Mouse (Mus musculus) neural tube, embryonic 13.5 days (tissue): ENCODE measurements around the gene Nfx1. TPM values are rescaled to one million over a fixed set of nuclear protein-coding genes. Genes with fewer than 3 reads are reported as not detected.
"Not testable (repeated sequence)": the region's sequence is repeated elsewhere in the genome, so short reads cannot be mapped to it uniquely, and the experiment has no call there.

ENCODE experiments used
- ATAC-seq: fragments of 200-750 bp; cut with Nextera tagmentation; 2 replicates; pipeline ENCODE4 v1.8.0; 2017; ENCODE audit warnings: low read depth, mild to moderate bottlenecking, moderate TSS enrichment, moderate library complexity
- H3K27ac ChIP-seq: fragments of 300-500 bp; sonication (generic); replicated peaks from 2 replicates; pipeline ENCODE4 v1.5.1; 2015; ENCODE audit warnings: moderate library complexity, mild to moderate bottlenecking, inconsistent platforms
- H3K27me3 ChIP-seq: fragments of 300-500 bp; sonication (generic); 2 replicates; pipeline ENCODE4 v1.6.1; 2015; ENCODE audit warnings: mild to moderate bottlenecking, inconsistent platforms
- H3K36me3 ChIP-seq: fragments of 300-500 bp; sonication (generic); 2 replicates; pipeline ENCODE4 v1.6.1; 2015; ENCODE audit warnings: mild to moderate bottlenecking, inconsistent platforms
- H3K4me1 ChIP-seq: fragments of 300-500 bp; sonication (generic); replicated peaks from 2 replicates; pipeline ENCODE4 v1.6.1; 2015; ENCODE audit warnings: inconsistent platforms
- H3K4me2 ChIP-seq: fragments of 300-500 bp; sonication (generic); 2 replicates; pipeline ENCODE4 v1.6.1; 2015; ENCODE audit warnings: inconsistent platforms, mild to moderate bottlenecking, moderate library complexity
- H3K4me3 ChIP-seq: fragments of 300-500 bp; sonication (generic); 2 replicates; pipeline ENCODE4 v1.5.1; 2015; ENCODE audit warnings: mild to moderate bottlenecking, inconsistent platforms
- H3K9ac ChIP-seq: fragments of 300-500 bp; sonication (generic); 2 replicates; pipeline ENCODE4 v1.6.1; 2015; ENCODE audit warnings: moderate library complexity, mild to moderate bottlenecking, inconsistent platforms
- H3K9me3 ChIP-seq: fragments of 300-500 bp; sonication (generic); 2 replicates; pipeline ENCODE4 v1.6.1; 2016; ENCODE audit warnings: inconsistent platforms
- WGBS: fragments of 180-500 bp; shearing (Covaris S2); methylation state at CpG from one replicate; pipeline ENCODE4 v1.1.7; 2015; 5-methylcytosine and 5-hydroxymethylcytosine counted together
- polyA plus RNA-seq: library from polyadenylated mRNA; unstranded; fragments of >200 nt; fragmentation: Nextera tagmentation; extraction: Ambion mirVana; gene quantifications from 2 replicates; pipeline ENCODE4 v1.2.1, GENCODE M21; 2015

Nfx1 gene
- 93.2 and 103 TPM in 2 replicates for polyA plus RNA-seq

DNA sequence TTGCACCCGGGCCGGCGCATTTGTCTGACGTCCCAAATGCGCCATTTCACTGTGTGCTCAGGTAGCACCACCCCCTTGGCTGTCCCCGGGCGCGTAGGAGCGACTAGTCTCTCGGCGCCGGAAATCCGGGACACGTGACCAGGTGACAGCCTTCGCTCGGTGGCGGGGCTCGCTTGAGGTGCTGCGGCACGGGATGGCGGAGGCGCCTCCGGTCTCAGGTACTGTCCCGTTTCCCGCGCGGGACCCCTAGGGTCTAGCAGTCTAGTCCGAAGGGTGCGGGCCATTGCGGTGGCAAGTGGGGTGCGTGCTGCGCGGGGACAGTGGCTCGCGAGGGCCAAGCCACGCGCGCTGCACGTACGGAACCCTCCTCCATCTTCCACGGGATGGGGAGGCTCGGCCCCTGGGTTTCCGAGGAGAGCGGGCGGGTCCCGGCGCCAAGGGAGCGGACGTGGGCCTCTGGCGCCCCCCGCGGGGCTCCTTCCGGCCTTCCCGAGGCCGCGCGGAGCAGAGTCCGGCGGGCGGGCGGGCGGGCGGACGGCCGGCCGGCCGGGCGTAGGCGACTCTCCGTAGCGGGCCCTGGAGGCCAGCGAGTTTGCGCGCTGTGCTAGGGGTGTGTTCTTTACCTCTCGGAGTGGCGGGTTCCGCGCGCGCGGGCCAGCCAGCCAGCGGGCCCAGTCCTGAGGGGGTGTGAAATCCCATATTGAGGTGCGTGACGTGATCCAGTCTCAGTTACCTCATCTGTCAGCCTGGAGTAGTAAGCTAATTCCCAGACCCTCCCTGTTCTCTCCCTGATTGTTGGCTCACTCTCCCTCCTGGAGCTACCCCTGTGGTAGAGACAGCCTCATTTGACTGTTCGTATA is at the start of gene Nfx1:
Gene Nfx1, plus strand, starts transcription at position 65 of the 860 bp plus-strand sequence.
- peaks cover 23% of the 10 kb centered on the region for H3K4me1 ChIP-seq
- H3K36me3 ChIP-seq: peaks cover 22% of the 10 kb centered on the region
- peak; percentile 96 for ATAC-seq
- H3K27ac ChIP-seq: peak within 1 kb of the TSS; percentile 93
- H3K9me3 ChIP-seq: no peaks in the 10 kb centered on the region
- H3K27me3 ChIP-seq: no peaks in the 10 kb centered on the region
- WGBS: under 1% methylated on average over 81 of the region's 85 CpGs
- H3K9ac ChIP-seq: peak within 1 kb of the TSS; percentile 91
- peak within 1 kb of the TSS; percentile 80 for H3K4me2 ChIP-seq
- peak within 1 kb of the TSS; percentile 95 for H3K4me3 ChIP-seq

DNA sequence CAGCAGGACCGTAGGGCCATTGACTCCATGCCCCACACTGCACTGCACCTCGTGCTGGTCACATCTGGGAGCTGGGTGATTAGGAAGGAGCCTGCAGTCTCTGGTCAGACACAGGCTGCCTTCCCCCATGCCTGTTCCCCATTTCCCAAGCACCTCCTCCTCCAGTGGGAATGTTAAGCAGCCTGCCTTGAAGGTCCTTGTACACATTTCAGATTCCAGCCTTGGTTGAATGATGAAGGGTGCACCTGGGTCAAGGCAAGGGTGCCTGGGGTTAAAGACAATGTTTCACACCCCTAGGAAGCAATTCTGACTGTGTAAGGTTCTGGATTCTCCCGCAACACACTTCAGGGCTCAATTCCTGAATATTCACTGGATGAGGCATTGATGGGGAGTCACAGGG is 49.4 kb upstream of the Nfx1 start:
- Histone ChIP-seq H3K36me3 (no peaks in the 10 kb centered on the region), H3K27me3 (no peaks in the 10 kb centered on the region), H3K27ac (no peak overlapping the region), H3K4me3 (no peak overlapping the region), H3K9me3 (no peaks in the 10 kb centered on the region), H3K9ac (no peak overlapping the region), H3K4me2 (no peak overlapping the region), H3K4me1 (no peaks in the 10 kb centered on the region)
- 73% methylated on average over 3 of the region's 3 CpGs for WGBS
- no peak for ATAC-seq

DNA sequence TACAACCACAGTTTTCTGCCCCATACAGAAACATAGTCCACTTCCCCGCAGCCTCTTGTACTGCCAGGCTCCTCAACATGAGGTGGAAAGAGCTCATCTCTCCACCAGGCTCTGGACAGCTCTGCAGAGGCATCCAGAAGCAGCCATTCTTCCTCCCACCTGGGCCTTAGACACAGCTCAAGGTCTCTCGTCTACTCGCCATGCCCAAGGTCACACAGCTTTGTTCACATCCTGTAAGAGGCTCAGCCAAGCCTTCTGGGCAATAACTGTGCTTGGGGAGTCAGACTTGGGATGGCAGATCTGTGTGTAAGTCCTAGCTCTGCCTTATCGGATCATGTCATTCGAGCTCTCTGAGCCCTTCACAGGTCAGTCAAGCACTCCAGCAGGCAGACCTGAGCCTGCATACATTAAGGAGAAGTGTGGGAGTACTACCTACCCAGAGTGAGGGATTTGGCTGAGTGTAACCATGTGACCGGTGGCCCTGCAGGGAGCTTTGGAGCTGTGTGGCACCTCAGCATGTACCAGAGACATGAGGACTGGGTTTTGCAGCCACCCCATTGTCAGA is 47.5 kb upstream of the Nfx1 start:
- 82% methylated on average over 6 of the region's 6 CpGs for WGBS
- no peak overlapping the region for H3K4me3 ChIP-seq
- ATAC-seq: no peak
- no peak overlapping the region for H3K9ac ChIP-seq
- H3K9me3 ChIP-seq: no peaks in the 10 kb centered on the region
- H3K36me3 ChIP-seq: no peaks in the 10 kb centered on the region
- H3K27me3 ChIP-seq: no peaks in the 10 kb centered on the region
- H3K4me2 ChIP-seq: no peak overlapping the region
- no peak overlapping the region for H3K27ac ChIP-seq
- no peaks in the 10 kb centered on the region for H3K4me1 ChIP-seq

DNA sequence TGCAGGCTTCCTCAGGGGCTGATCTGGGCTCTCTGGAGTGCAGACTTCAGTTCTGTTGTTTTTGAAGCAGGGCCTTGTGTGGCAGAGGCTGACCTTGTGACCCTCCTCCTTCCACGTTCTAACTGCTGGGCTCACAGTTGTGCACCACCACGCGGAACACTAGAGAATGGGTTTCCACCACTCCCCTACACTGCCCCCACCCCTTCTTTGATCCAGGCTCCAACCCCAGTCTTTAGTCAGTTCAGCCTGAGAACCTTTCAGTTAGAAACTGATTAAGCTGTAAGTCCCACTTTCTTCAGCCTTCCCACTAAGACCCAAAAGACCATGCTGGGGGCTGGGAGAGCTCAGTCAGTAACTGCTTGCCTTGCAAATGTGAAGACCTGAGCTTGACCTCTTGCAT is 45.1 kb upstream of the Nfx1 start:
- H3K4me2 ChIP-seq: no peak overlapping the region
- WGBS: 51% methylated on average over 3 of the region's 3 CpGs
- ATAC-seq: no peak
- H3K4me3 ChIP-seq: no peak overlapping the region
- no peaks in the 10 kb centered on the region for H3K4me1 ChIP-seq
- H3K36me3 ChIP-seq: no peaks in the 10 kb centered on the region
- H3K9me3 ChIP-seq: no peaks in the 10 kb centered on the region
- no peak overlapping the region for H3K9ac ChIP-seq
- H3K27ac ChIP-seq: no peak overlapping the region
- H3K27me3 ChIP-seq: no peaks in the 10 kb centered on the region

DNA sequence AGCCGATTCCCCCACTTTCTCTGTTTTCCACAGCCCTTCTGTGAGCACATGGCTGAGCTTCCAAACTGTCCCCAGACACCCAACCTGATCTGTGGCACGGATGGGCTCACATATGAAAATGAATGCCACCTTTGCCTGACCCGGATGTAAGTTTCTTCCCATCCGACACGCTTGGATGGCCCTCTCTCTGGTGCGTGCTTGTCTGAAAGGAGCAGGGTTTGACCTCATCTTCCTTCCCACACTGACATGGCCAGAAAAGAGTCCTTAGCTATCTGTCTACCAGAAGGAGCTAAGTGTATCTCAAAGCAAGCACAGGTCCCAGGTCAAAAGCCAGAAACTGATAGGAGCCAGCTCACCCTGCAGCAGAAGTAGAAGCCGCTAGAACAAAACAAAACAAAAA is 41.7 kb upstream of the Nfx1 start:
- Histone ChIP-seq H3K9me3 (no peaks in the 10 kb centered on the region), H3K27me3 (no peaks in the 10 kb centered on the region), H3K4me2 (no peak overlapping the region), H3K4me1 (no peaks in the 10 kb centered on the region), H3K9ac (no peak overlapping the region), H3K36me3 (peaks cover 21% of the 10 kb centered on the region), H3K27ac (no peak overlapping the region), H3K4me3 (no peak overlapping the region)
- WGBS: 80% methylated on average over 7 of the region's 7 CpGs
- ATAC-seq: no peak

DNA sequence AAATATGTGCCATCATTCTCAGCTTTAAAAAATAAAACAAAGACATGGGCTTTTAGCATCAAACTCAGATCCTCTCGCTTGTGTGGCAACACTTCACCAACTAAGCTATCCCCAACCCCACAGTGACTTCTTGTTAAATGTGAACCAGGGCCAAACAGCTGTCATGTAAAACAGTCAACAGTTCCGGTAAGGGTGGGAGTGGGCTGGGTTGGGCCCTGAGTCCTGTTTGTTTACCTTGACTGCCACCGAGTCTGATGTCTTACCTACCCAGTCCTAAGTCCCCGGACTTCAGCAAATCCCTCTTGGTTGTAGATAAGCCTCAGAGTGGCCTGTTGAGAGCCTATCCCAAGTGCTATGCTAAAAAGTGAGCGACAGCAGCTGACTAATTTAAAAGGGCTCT is 37.0 kb upstream of the Nfx1 start:
- ATAC-seq: no peak
- H3K9me3 ChIP-seq: no peaks in the 10 kb centered on the region
- H3K4me1 ChIP-seq: no peaks in the 10 kb centered on the region
- H3K4me3 ChIP-seq: no peak overlapping the region
- 96% methylated on average over 5 of the region's 5 CpGs for WGBS
- peaks cover 62% of the 10 kb centered on the region for H3K36me3 ChIP-seq
- H3K4me2 ChIP-seq: no peak overlapping the region
- no peak overlapping the region for H3K27ac ChIP-seq
- no peak overlapping the region for H3K9ac ChIP-seq
- no peaks in the 10 kb centered on the region for H3K27me3 ChIP-seq

DNA sequence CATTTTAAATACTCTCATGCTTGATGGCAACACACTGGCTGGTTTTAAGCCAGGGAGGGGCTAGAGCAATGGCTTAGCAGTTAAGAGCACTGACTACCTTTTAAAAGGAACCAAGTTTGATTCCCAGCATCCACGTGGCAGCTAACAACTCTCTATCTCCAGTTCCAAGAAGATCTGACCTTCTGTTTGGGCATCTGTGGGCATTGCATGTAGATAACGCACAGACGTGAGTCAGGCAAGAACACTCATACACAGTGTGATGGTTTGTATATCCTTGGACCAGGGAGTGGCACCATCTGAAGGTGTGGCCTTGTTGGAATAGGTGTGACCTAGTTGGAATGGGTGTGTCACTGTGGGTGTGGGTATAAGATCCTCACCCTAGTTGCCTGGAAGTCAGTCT is 36.3 kb upstream of the Nfx1 start:
- peaks cover 69% of the 10 kb centered on the region for H3K36me3 ChIP-seq
- H3K4me2 ChIP-seq, H3K4me1 ChIP-seq, H3K9ac ChIP-seq, H3K27me3 ChIP-seq, H3K9me3 ChIP-seq, H3K4me3 ChIP-seq, H3K27ac ChIP-seq, ATAC-seq: not testable (repeated sequence)
- WGBS: 95% methylated on average over 3 of the region's 3 CpGs

DNA sequence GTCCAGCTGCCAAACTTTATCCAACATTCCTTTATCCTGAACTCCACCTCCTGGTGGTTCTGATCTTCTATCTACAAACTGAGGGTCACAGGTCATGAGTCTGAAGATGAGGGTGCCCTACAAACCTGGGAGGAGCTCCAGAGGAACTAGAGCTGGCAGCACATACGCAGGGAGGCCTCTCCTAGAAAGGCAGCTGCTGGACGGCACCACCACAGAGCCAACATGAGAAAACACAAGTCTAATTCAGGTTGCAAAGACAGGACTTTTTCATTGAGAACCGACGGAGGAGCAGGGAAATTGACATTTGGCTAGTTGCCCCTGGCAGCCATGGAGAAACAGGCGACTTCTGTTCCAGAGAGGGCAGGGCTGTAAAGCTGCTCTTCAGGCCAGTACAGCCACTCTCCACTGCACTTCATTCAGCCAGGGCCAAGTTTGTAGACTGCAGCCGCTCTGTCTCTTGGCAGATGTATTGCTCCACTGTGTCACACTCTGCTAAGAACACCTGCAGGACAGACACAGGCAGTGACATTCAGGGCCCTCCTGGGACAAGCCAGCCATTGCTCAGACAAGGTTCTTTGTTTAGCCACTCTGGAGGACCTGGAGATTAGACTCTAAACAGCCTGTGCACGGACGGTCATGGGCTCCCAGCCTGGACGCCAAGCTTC is 34.4 kb upstream of the Nfx1 start:
- H3K4me3 ChIP-seq: no peak overlapping the region
- no peak overlapping the region for H3K4me2 ChIP-seq
- peaks cover 7% of the 10 kb centered on the region; the same call in 1 of the 2 replicates for H3K9me3 ChIP-seq
- H3K4me1 ChIP-seq: no peaks in the 10 kb centered on the region
- WGBS: 69% methylated on average over 9 of the region's 9 CpGs
- H3K9ac ChIP-seq: no peak overlapping the region
- no peaks in the 10 kb centered on the region for H3K27me3 ChIP-seq
- H3K27ac ChIP-seq: peak overlapping the region; percentile 28; the same call in 1 of the 2 replicates
- H3K36me3 ChIP-seq: peaks cover 88% of the 10 kb centered on the region
- ATAC-seq: peak; percentile 87

DNA sequence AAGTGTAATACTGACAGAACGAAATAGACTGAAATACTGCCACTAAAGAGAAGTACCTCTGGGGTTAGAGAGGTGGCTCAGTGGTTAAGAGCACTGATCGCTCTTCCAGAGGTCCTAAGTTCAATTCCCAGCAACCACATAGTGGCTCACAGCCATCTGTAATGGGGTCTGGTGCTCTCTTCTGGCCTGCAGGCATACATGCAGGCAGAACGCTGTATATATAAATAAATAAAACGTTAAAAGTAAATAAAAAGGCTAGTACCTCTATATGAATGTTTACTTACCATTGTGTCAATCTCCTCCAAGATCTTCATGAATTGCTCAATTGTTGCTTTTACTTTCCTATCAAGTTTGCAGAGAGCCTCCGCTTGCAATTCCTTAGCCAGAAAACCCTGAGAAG is 31.9 kb upstream of the Nfx1 start:
- no peak for ATAC-seq
- Histone ChIP-seq H3K27me3 (no peaks in the 10 kb centered on the region), H3K4me3 (no peak overlapping the region), H3K4me2 (no peak overlapping the region), H3K9ac (no peak overlapping the region), H3K4me1 (no peaks in the 10 kb centered on the region), H3K36me3 (peaks cover 93% of the 10 kb centered on the region), H3K9me3 (peaks cover 7% of the 10 kb centered on the region; the same call in 1 of the 2 replicates), H3K27ac (no peak overlapping the region)
- 98% methylated on average over 5 of the region's 5 CpGs for WGBS

DNA sequence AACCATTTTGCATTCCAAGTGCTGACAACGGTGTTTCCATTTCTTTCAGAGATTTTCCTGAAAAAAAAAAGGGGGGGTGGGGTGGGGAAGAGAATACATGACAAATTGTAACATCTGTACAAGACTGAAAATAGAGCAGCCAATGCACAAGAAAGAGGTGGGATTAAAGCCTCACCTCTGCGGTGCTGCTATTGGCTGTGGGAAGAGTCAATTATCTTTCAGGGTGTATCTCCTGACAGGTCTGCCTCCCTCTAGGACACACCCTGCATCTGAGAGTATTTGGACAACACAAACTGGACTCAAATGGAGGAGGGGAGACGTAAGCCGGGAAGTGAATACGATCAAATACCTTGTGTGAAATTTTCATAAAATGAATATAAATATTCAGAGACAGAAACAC is 27.1 kb upstream of the Nfx1 start:
- peaks cover 72% of the 10 kb centered on the region for H3K36me3 ChIP-seq
- H3K9ac ChIP-seq: no peak overlapping the region
- no peak overlapping the region for H3K27ac ChIP-seq
- H3K9me3 ChIP-seq: peaks cover 7% of the 10 kb centered on the region; the same call in 1 of the 2 replicates
- H3K4me3 ChIP-seq: no peak overlapping the region
- no peaks in the 10 kb centered on the region for H3K27me3 ChIP-seq
- no peak for ATAC-seq
- peaks cover 17% of the 10 kb centered on the region for H3K4me1 ChIP-seq
- 97% methylated on average over 5 of the region's 5 CpGs for WGBS
- no peak overlapping the region for H3K4me2 ChIP-seq

DNA sequence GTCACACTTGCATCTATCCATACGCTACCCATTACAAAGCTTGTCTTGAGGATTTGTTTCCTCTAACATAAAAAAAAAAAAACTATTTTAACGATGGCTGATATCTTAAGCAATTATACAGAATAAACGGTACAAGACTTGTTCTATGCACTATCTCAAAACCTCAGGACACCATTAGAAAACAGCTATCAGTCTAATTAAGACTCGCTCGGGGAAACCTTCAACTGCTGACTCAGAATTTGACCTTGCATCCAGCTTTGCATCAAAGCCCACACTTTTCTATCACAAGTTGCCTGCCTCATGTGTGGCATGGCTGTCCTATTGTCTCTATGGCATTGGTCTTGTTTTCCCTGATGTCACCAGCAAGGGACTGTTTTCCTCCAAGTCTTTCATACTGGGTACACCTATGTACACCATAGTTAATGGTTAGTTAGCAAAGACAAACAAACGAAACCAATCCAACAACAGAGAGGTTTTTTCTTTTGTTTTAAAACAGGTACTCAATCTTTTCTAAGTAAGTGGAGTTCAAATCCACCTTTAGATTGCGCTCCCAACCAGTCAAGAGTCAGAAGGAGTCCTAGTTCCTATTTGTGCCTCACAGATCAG is 24.1 kb upstream of the Nfx1 start:
- no peak for ATAC-seq
- no peak overlapping the region for H3K27ac ChIP-seq
- no peaks in the 10 kb centered on the region for H3K27me3 ChIP-seq
- H3K36me3 ChIP-seq: peaks cover 59% of the 10 kb centered on the region
- 92% methylated on average over 7 of the region's 7 CpGs for WGBS
- H3K4me1 ChIP-seq: peaks cover 35% of the 10 kb centered on the region
- H3K4me2 ChIP-seq: peak overlapping the region; percentile 81
- H3K9me3 ChIP-seq: no peaks in the 10 kb centered on the region
- peak overlapping the region; percentile 94 for H3K9ac ChIP-seq
- peak overlapping the region; percentile 93 for H3K4me3 ChIP-seq
